Mouse (Mus musculus) heart, embryonic 15.5 days (tissue): ENCODE results near the gene Tbc1d9. TPM values are rescaled to one million over a fixed set of nuclear protein-coding genes. Genes with fewer than 3 reads are reported as not detected.

Source experiments
- ATAC-seq: fragments of 200-750 bp; cut with Nextera tagmentation; replicated peaks from 2 replicates; pipeline ENCODE4 v1.8.0; 2017; ENCODE audit warnings: low read depth, moderate TSS enrichment; ENCODE audit not compliant: insufficient number of reproducible peaks, insufficient read depth, low FRiP score
- H3K27ac ChIP-seq: fragments of 300-500 bp; sonication (generic); 2 replicates; pipeline ENCODE4 v1.5.1; 2015; ENCODE audit warnings: mild to moderate bottlenecking, inconsistent platforms
- H3K27me3 ChIP-seq: fragments of 300-500 bp; sonication (generic); 2 replicates; pipeline ENCODE4 v1.6.1; 2015; ENCODE audit warnings: inconsistent platforms
- H3K36me3 ChIP-seq: fragments of 300-500 bp; sonication (generic); 2 replicates; pipeline ENCODE4 v1.6.1; 2015; ENCODE audit warnings: mild to moderate bottlenecking, inconsistent platforms
- H3K4me1 ChIP-seq: fragments of 300-500 bp; sonication (generic); replicated peaks from 2 replicates; pipeline ENCODE4 v1.6.1; 2015; ENCODE audit warnings: inconsistent platforms
- H3K4me2 ChIP-seq: fragments of 300-500 bp; sonication (generic); 2 replicates; pipeline ENCODE4 v1.6.1; 2015; ENCODE audit warnings: inconsistent platforms, mild to moderate bottlenecking, moderate library complexity
- H3K4me3 ChIP-seq: fragments of 300-500 bp; sonication (generic); 2 replicates; pipeline ENCODE4 v1.5.1; 2015; ENCODE audit warnings: mild to moderate bottlenecking, inconsistent platforms
- H3K9ac ChIP-seq: fragments of 300-500 bp; sonication (generic); 2 replicates; pipeline ENCODE4 v1.6.1; 2015; ENCODE audit warnings: mild to moderate bottlenecking, inconsistent platforms
- H3K9me3 ChIP-seq: fragments of 300-500 bp; sonication (generic); replicated peaks from 2 replicates; pipeline ENCODE4 v1.6.1; 2016; ENCODE audit warnings: inconsistent platforms
- WGBS: fragments of 180-500 bp; shearing (Covaris S2); methylation state at CpG from one replicate; pipeline ENCODE4 v1.1.7; 2015; ENCODE audit warnings: mixed read lengths; 5-methylcytosine and 5-hydroxymethylcytosine counted together
- polyA plus RNA-seq: library from polyadenylated mRNA; unstranded; fragments of >200 nt; fragmentation: Nextera tagmentation; extraction: Ambion mirVana; gene quantifications from 2 replicates; pipeline ENCODE4 v1.2.1, GENCODE M21; 2015

The Tbc1d9 gene
- 0.73 and 1.4 TPM in 2 replicates for polyA plus RNA-seq

GRCm38 (mm10) chr8:83165235-83165930 is at the start of gene Tbc1d9:
Gene Tbc1d9 (plus strand): TSS chr8:83165352.
- peak; percentile 91 for ATAC-seq
- WGBS: under 1% methylated on average over 63 of the region's 63 CpGs
- Histone ChIP-seq H3K4me1 (peaks cover 5% of the 10 kb centered on the region), H3K27me3 (peaks cover 23% of the 10 kb centered on the region), H3K4me2 (peak within 1 kb of the TSS; percentile 98), H3K36me3 (no peaks in the 10 kb centered on the region), H3K27ac (peak within 1 kb of the TSS; percentile 73), H3K4me3 (peak within 1 kb of the TSS; percentile 75), H3K9ac (peak within 1 kb of the TSS; percentile 81), H3K9me3 (no peaks in the 10 kb centered on the region)

- 30% methylated on average over 2 of the region's 2 CpGs for WGBS
Observed at GRCm38 (mm10) chr8:83135086-83135485, 30.1 kb upstream of the Tbc1d9 start.

GRCm38 (mm10) chr8:83140068-83140467 is 25.1 kb upstream of the Tbc1d9 start:
- 33% methylated on average over 1 of the region's 1 CpGs for whole genome bisulfite sequencing
- Histone ChIP-seq H3K27ac (no peak overlapping the region), H3K4me1 (peaks cover 10% of the 10 kb centered on the region), H3K27me3 (no peaks in the 10 kb centered on the region), H3K4me3 (no peak overlapping the region), H3K4me2 (no peak overlapping the region), H3K9ac (no peak overlapping the region), H3K9me3 (no peaks in the 10 kb centered on the region), H3K36me3 (no peaks in the 10 kb centered on the region)
- no peak for ATAC-seq

More at GRCm38 (mm10) chr8:83135086-83135485, 30.1 kb upstream of the Tbc1d9 start:
- H3K9ac ChIP-seq: no peak overlapping the region
- no peak overlapping the region for H3K4me3 ChIP-seq
- no peaks in the 10 kb centered on the region for H3K9me3 ChIP-seq
- H3K4me2 ChIP-seq: peak overlapping the region; percentile 20; the same call in 1 of the 2 replicates
- peak; percentile 31; the same call in 1 of the 2 replicates for ATAC-seq
- H3K4me1 ChIP-seq: peaks cover 16% of the 10 kb centered on the region
- no peaks in the 10 kb centered on the region for H3K27me3 ChIP-seq
- peak overlapping the region; percentile 46 for H3K27ac ChIP-seq
- no peaks in the 10 kb centered on the region for H3K36me3 ChIP-seq

- no peak for ATAC-seq
- WGBS: 59% methylated on average over 3 of the region's 3 CpGs
- H3K27me3 ChIP-seq: no peaks in the 10 kb centered on the region
- H3K9me3 ChIP-seq: no peaks in the 10 kb centered on the region
- H3K4me3 ChIP-seq: no peak overlapping the region
- no peak overlapping the region for H3K9ac ChIP-seq
- H3K36me3 ChIP-seq: no peaks in the 10 kb centered on the region
- no peak overlapping the region for H3K27ac ChIP-seq
- H3K4me2 ChIP-seq: no peak overlapping the region
- peaks cover 3% of the 10 kb centered on the region for H3K4me1 ChIP-seq
Observed at GRCm38 (mm10) chr8:83140701-83141111, 24.4 kb upstream of the Tbc1d9 start.

- Histone ChIP-seq H3K4me1 (no peaks in the 10 kb centered on the region), H3K36me3 (no peaks in the 10 kb centered on the region), H3K9me3 (no peaks in the 10 kb centered on the region), H3K4me3 (no peak overlapping the region), H3K27me3 (no peaks in the 10 kb centered on the region), H3K9ac (no peak overlapping the region), H3K27ac (no peak overlapping the region), H3K4me2 (no peak overlapping the region)
- 64% methylated on average over 5 of the region's 5 CpGs for WGBS
- ATAC-seq: no peak
Observed at GRCm38 (mm10) chr8:83141358-83141757, 23.8 kb upstream of the Tbc1d9 start.

GRCm38 (mm10) chr8:83144601-83145000 is 20.6 kb upstream of the Tbc1d9 start:
- Histone ChIP-seq H3K36me3 (no peaks in the 10 kb centered on the region), H3K9ac (no peak overlapping the region), H3K4me2 (no peak overlapping the region), H3K4me3 (no peak overlapping the region), H3K4me1 (no peaks in the 10 kb centered on the region), H3K9me3 (no peaks in the 10 kb centered on the region), H3K27ac (no peak overlapping the region), H3K27me3 (no peaks in the 10 kb centered on the region)
- ATAC-seq: no peak
- 84% methylated on average over 4 of the region's 4 CpGs for WGBS

GRCm38 (mm10) chr8:83145421-83145820 is 19.7 kb upstream of the Tbc1d9 start:
- no peaks in the 10 kb centered on the region for H3K36me3 ChIP-seq
- no peak overlapping the region for H3K9ac ChIP-seq
- WGBS: 65% methylated on average over 3 of the region's 3 CpGs
- no peak overlapping the region for H3K4me2 ChIP-seq
- H3K4me3 ChIP-seq: no peak overlapping the region
- no peaks in the 10 kb centered on the region for H3K9me3 ChIP-seq
- H3K4me1 ChIP-seq: no peaks in the 10 kb centered on the region
- no peak for ATAC-seq
- no peak overlapping the region for H3K27ac ChIP-seq
- no peaks in the 10 kb centered on the region for H3K27me3 ChIP-seq

- H3K4me3 ChIP-seq: no peak overlapping the region
- H3K27me3 ChIP-seq: no peaks in the 10 kb centered on the region
- no peak overlapping the region for H3K9ac ChIP-seq
- H3K4me2 ChIP-seq: no peak overlapping the region
- H3K4me1 ChIP-seq: no peaks in the 10 kb centered on the region
- H3K9me3 ChIP-seq: no peaks in the 10 kb centered on the region
- no peak overlapping the region for H3K27ac ChIP-seq
- no peaks in the 10 kb centered on the region for H3K36me3 ChIP-seq
- no peak for ATAC-seq
- 75% methylated on average over 6 of the region's 6 CpGs for WGBS
Observed at GRCm38 (mm10) chr8:83149124-83149523, 16.0 kb upstream of the Tbc1d9 start.

- WGBS: 50% methylated on average over 1 of the region's 2 CpGs
- Histone ChIP-seq H3K4me1 (no peaks in the 10 kb centered on the region), H3K9ac (no peak overlapping the region), H3K4me2 (no peak overlapping the region), H3K9me3 (no peaks in the 10 kb centered on the region), H3K27me3 (no peaks in the 10 kb centered on the region), H3K27ac (no peak overlapping the region), H3K36me3 (no peaks in the 10 kb centered on the region), H3K4me3 (no peak overlapping the region)
- ATAC-seq: no peak
Observed at GRCm38 (mm10) chr8:83152055-83152454, 13.1 kb upstream of the Tbc1d9 start.

- H3K27me3 ChIP-seq: no peaks in the 10 kb centered on the region
- no peak overlapping the region for H3K4me3 ChIP-seq
- no peak overlapping the region for H3K27ac ChIP-seq
- ATAC-seq: no peak
- WGBS: 62% methylated on average over 4 of the region's 4 CpGs
- no peaks in the 10 kb centered on the region for H3K9me3 ChIP-seq
- no peaks in the 10 kb centered on the region for H3K4me1 ChIP-seq
- no peak overlapping the region for H3K4me2 ChIP-seq
- H3K9ac ChIP-seq: no peak overlapping the region
- no peaks in the 10 kb centered on the region for H3K36me3 ChIP-seq
Observed at GRCm38 (mm10) chr8:83152470-83152869, 12.7 kb upstream of the Tbc1d9 start.

- no peaks in the 10 kb centered on the region for H3K9me3 ChIP-seq
- H3K4me3 ChIP-seq: no peak overlapping the region
- no peaks in the 10 kb centered on the region for H3K4me1 ChIP-seq
- no peak overlapping the region for H3K9ac ChIP-seq
- no peak overlapping the region for H3K4me2 ChIP-seq
- H3K27me3 ChIP-seq: no peaks in the 10 kb centered on the region
- no peak overlapping the region for H3K27ac ChIP-seq
- 24% methylated on average over 4 of the region's 4 CpGs for WGBS
- ATAC-seq: no peak
- H3K36me3 ChIP-seq: no peaks in the 10 kb centered on the region
Observed at GRCm38 (mm10) chr8:83155110-83155509, 10.0 kb upstream of the Tbc1d9 start.

GRCm38 (mm10) chr8:83158971-83159370 is 6.2 kb upstream of the Tbc1d9 start:
- H3K27ac ChIP-seq: no peak overlapping the region
- ATAC-seq: no peak
- H3K9ac ChIP-seq: no peak overlapping the region
- H3K9me3 ChIP-seq: no peaks in the 10 kb centered on the region
- peaks cover 9% of the 10 kb centered on the region for H3K27me3 ChIP-seq
- no peak overlapping the region for H3K4me3 ChIP-seq
- H3K36me3 ChIP-seq: no peaks in the 10 kb centered on the region
- H3K4me2 ChIP-seq: no peak overlapping the region
- H3K4me1 ChIP-seq: no peaks in the 10 kb centered on the region
- 60% methylated on average over 3 of the region's 3 CpGs for WGBS
